Mouse (Mus musculus) ES-Bruce4 (cell line): ENCODE results near the gene Fan1.

ENCODE experiments used
- CTCF ChIP-seq: IDR thresholded peaks from one replicate; pipeline ENCODE4 v1.8.1; 2011; ENCODE audit warnings: low read depth, low read length
- EP300 ChIP-seq: IDR thresholded peaks from 2 replicates; pipeline ENCODE4 v1.6.1; 2011; ENCODE audit warnings: low read depth, low read length; ENCODE audit not compliant: insufficient read depth
- POLR2A ChIP-seq: IDR thresholded peaks from one replicate; pipeline ENCODE4 v1.8.1; 2011; ENCODE audit warnings: low read length; ENCODE audit not compliant: insufficient read depth

GRCm38 (mm10) chr7:64391479-64391878 is 17.6 kb upstream of the Fan1 start:
- TF ChIP-seq POLR2A (no peak), CTCF (no peak), EP300 (no peak)
